Mouse (Mus musculus) midbrain, embryonic 15.5 days (tissue): ENCODE results near the gene Cdh4. TPM values are rescaled to one million over a fixed set of nuclear protein-coding genes. Genes with fewer than 3 reads are reported as not detected.

ENCODE experiments used
- ATAC-seq: fragments of 200-750 bp; cut with Nextera tagmentation; replicated peaks from 2 replicates; pipeline ENCODE4 v1.8.0; 2017; ENCODE audit warnings: moderate TSS enrichment
- H3K27ac ChIP-seq: fragments of 300-500 bp; sonication (generic); 2 replicates; pipeline ENCODE4 v1.5.1; 2015; ENCODE audit warnings: mild to moderate bottlenecking, inconsistent platforms
- H3K27me3 ChIP-seq: fragments of 300-500 bp; sonication (generic); replicated peaks from 2 replicates; pipeline ENCODE4 v1.6.1; 2015; ENCODE audit warnings: inconsistent platforms
- H3K36me3 ChIP-seq: fragments of 300-500 bp; sonication (generic); replicated peaks from 2 replicates; pipeline ENCODE4 v1.6.1; 2015; ENCODE audit warnings: inconsistent platforms
- H3K4me1 ChIP-seq: fragments of 300-500 bp; sonication (generic); 2 replicates; pipeline ENCODE4 v1.6.1; 2015; ENCODE audit warnings: inconsistent platforms
- H3K4me2 ChIP-seq: fragments of 300-500 bp; sonication (generic); 2 replicates; pipeline ENCODE4 v1.6.1; 2015; ENCODE audit warnings: inconsistent platforms, mild to moderate bottlenecking, moderate library complexity
- H3K4me3 ChIP-seq: fragments of 300-500 bp; sonication (generic); 2 replicates; pipeline ENCODE4 v1.5.1; 2015; ENCODE audit warnings: mild to moderate bottlenecking, inconsistent platforms
- H3K9ac ChIP-seq: fragments of 300-500 bp; sonication (generic); 2 replicates; pipeline ENCODE4 v1.6.1; 2015; ENCODE audit warnings: mild to moderate bottlenecking, inconsistent platforms
- H3K9me3 ChIP-seq: fragments of 300-500 bp; sonication (generic); 2 replicates; pipeline ENCODE4 v1.6.1; 2016; ENCODE audit warnings: inconsistent platforms
- WGBS: fragments of 180-500 bp; shearing (Covaris S2); methylation state at CpG from one replicate; pipeline ENCODE4 v1.1.7; 2015; ENCODE audit warnings: mixed read lengths; 5-methylcytosine and 5-hydroxymethylcytosine counted together
- polyA plus RNA-seq: library from polyadenylated mRNA; unstranded; fragments of >200 nt; fragmentation: Nextera tagmentation; extraction: Ambion mirVana; gene quantifications from 2 replicates; pipeline ENCODE4 v1.2.1, GENCODE M21; 2015

The Cdh4 gene
- polyA plus RNA-seq, 1 experiment from 2014 or later: 63.9 TPM

DNA sequence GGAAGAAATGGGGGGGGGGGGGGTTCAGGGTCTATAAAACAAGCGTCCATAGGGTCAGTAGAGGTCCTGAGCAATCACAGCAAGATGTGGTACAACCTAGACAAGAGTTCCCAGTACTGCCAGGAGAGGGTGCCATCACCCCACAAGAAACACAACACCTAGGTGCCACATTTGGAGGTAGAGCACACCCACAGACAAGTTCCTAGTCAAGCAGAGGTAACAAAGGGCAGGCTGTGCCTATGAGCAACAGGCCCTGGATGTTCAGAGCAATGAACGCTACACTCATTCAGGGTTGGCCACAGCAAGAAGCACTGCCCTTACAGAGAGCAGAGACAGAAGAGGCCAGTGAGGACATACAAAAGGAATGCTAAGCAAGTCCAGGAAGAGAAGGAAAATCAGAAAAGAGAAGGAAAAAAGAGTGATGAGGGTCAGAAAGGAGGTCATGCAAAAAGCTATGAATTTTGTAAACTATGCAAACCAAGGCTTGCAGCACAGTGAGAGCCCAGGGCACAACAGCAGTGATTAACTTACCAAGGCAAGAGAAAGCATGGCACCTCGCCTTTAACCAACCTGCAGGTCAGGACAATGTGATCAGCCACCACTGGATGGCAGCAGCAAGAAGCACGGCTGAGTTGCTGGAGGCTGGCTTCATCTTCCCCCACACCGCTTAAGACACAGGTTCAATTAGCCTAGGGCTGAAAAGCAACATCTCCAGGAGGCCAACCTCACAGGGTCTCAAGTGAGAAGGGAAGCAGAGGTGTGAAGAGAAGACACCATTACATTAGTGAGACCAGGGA, 474.8 kb downstream of the Cdh4 start:
- 33% methylated on average over 5 of the region's 5 CpGs for WGBS
- no peaks in the 10 kb centered on the region for H3K9me3 ChIP-seq
- no peaks in the 10 kb centered on the region for H3K27me3 ChIP-seq
- H3K36me3 ChIP-seq: peaks cover 26% of the 10 kb centered on the region
- no peak overlapping the region for H3K9ac ChIP-seq
- 0 out of 2 replicates have a peak overlapping the region, but pooled peaks have one; percentile 40 for H3K27ac ChIP-seq
- peak; percentile 87 for ATAC-seq
- no peak overlapping the region for H3K4me3 ChIP-seq
- no peak overlapping the region for H3K4me2 ChIP-seq
- no peaks in the 10 kb centered on the region for H3K4me1 ChIP-seq

DNA sequence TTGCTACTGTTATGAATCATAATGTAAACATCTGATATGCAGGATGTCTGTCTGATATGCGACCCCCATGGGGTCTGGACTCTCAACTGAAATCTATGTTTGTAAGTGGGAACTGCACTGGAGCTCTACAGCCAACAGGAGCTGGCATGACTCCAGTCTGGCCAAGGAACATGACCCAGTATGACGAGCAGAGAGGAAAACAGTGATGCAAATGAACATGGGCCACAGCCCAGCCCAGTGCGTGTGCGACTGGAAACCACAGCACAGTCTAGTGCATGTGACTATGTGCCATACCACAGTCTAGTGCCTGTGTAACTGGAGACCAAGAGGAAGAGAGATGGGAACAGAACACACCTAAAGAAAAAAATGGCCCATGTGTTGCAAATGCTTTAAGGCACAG, 477.8 kb downstream of the Cdh4 start:
- H3K36me3 ChIP-seq: peaks cover 38% of the 10 kb centered on the region
- no peaks in the 10 kb centered on the region for H3K4me1 ChIP-seq
- no peak for ATAC-seq
- H3K27me3 ChIP-seq: no peaks in the 10 kb centered on the region
- no peak overlapping the region for H3K4me3 ChIP-seq
- no peaks in the 10 kb centered on the region for H3K9me3 ChIP-seq
- no peak overlapping the region for H3K4me2 ChIP-seq
- H3K27ac ChIP-seq: no peak overlapping the region
- 76% methylated on average over 4 of the region's 4 CpGs for WGBS
- H3K9ac ChIP-seq: no peak overlapping the region

DNA sequence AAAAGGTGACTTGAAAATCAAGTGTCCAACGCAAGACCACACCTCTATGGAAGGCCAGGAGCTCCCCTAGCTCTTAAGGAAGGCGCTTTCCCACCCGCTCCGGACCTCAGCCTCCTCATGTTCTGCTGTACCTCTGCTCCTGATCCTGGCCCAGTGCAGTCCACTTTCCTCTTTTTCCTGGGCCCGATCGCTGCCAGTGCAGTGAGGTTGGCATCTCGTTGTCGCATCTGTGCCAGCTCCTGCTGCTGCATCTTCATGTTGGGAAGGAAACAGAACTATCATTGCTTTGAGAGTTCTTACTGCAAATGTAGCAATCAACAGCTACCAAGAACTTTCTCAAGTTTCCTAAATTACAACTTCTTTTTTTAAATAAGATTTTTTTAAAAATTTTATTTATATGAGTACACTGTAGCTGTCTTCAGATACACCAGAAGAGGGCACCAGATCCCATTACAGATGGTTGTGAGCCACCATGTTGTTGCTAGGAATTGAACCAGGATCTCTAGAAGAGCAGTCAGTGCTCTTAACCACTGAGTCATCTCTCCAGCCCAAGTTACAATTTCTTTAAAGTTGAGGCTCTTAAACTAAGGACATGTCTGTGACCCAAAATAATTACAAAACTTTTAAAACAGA, 478.9 kb downstream of the Cdh4 start:
- H3K27me3 ChIP-seq: no peaks in the 10 kb centered on the region
- H3K9ac ChIP-seq: no peak overlapping the region
- 96% methylated on average over 8 of the region's 8 CpGs for WGBS
- no peak overlapping the region for H3K27ac ChIP-seq
- H3K36me3 ChIP-seq: peaks cover 34% of the 10 kb centered on the region
- no peaks in the 10 kb centered on the region for H3K9me3 ChIP-seq
- ATAC-seq: no peak
- H3K4me2 ChIP-seq: no peak overlapping the region
- no peak overlapping the region for H3K4me3 ChIP-seq
- H3K4me1 ChIP-seq: no peaks in the 10 kb centered on the region

GRCm38 (mm10) chr2:179924038-179924437, 481.8 kb downstream of the Cdh4 start:
- Histone ChIP-seq H3K36me3 (peaks cover 37% of the 10 kb centered on the region), H3K27ac (no peak overlapping the region), H3K4me2 (no peak overlapping the region), H3K9ac (no peak overlapping the region), H3K27me3 (no peaks in the 10 kb centered on the region), H3K4me1 (no peaks in the 10 kb centered on the region), H3K9me3 (no peaks in the 10 kb centered on the region), H3K4me3 (no peak overlapping the region)
- no peak for ATAC-seq
- 89% methylated on average over 6 of the region's 6 CpGs for WGBS

DNA sequence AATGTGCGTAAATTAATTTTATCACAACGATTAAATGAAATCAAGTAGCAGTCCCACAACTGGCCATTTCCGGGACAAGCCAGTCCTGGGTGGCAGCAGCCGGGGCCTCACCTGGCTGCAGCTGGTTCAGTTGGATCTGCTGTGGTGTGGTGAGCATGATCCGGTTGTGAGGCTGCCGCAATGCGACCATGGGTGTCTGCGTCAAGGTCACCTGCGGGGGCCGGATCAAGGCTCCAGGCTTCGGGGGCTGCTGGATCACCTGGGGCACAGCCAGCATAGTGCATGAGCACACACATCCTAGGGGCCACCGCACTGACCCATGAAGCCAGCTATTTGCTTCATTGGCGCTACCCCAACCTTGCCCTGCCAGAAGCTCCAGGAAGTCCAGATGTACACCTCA, 486.9 kb downstream of the Cdh4 start:
- Histone ChIP-seq H3K4me1 (no peaks in the 10 kb centered on the region), H3K27ac (no peak overlapping the region), H3K4me3 (no peak overlapping the region), H3K4me2 (no peak overlapping the region), H3K9ac (no peak overlapping the region), H3K36me3 (peaks cover 33% of the 10 kb centered on the region), H3K27me3 (no peaks in the 10 kb centered on the region), H3K9me3 (no peaks in the 10 kb centered on the region)
- WGBS: 97% methylated on average over 13 of the region's 13 CpGs
- ATAC-seq: no peak

GRCm38 (mm10) chr2:179931741-179932140, 489.5 kb downstream of the Cdh4 start:
- Histone ChIP-seq H3K4me2 (no peak overlapping the region), H3K9me3 (no peaks in the 10 kb centered on the region), H3K27ac (no peak overlapping the region), H3K4me1 (no peaks in the 10 kb centered on the region), H3K36me3 (peaks cover 29% of the 10 kb centered on the region), H3K9ac (no peak overlapping the region), H3K27me3 (no peaks in the 10 kb centered on the region), H3K4me3 (no peak overlapping the region)
- WGBS: 89% methylated on average over 16 of the region's 16 CpGs
- ATAC-seq: no peak

- Histone ChIP-seq H3K4me2 (no peak overlapping the region), H3K4me1 (no peaks in the 10 kb centered on the region), H3K9me3 (no peaks in the 10 kb centered on the region), H3K27me3 (no peaks in the 10 kb centered on the region), H3K36me3 (peaks cover 25% of the 10 kb centered on the region), H3K27ac (no peak overlapping the region), H3K4me3 (no peak overlapping the region), H3K9ac (no peak overlapping the region)
- no peak for ATAC-seq
- 82% methylated on average over 3 of the region's 3 CpGs for WGBS
Measured at GRCm38 (mm10) chr2:179934165-179934564, 491.9 kb downstream of the Cdh4 start.

DNA sequence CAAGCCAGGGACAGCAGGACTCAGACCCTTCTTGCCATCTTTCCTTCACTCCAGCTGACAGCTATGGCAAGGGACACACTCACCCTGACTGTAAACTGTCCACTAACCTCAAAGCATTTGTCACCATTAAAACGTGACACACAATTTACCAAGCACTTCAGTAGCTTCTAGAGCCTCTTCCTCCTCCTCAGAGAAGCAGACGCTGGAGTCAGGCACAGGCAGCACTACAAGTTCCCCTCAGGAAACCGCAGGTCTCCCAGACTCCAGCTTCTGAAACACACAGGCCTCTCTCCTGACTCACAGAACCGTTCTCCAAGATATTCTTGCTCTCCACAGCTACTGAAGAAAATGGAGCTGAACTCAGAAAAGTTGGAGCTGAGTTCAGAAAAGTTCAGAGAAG, 494.9 kb downstream of the Cdh4 start:
- 86% methylated on average over 4 of the region's 4 CpGs for WGBS
- no peak for ATAC-seq
- Histone ChIP-seq H3K4me1 (no peaks in the 10 kb centered on the region), H3K27ac (no peak overlapping the region), H3K9me3 (no peaks in the 10 kb centered on the region), H3K27me3 (no peaks in the 10 kb centered on the region), H3K36me3 (peaks cover 9% of the 10 kb centered on the region; the same call in 1 of the 2 replicates), H3K4me3 (no peak overlapping the region), H3K4me2 (no peak overlapping the region), H3K9ac (no peak overlapping the region)

GRCm38 (mm10) chr2:179941696-179942095, 499.5 kb downstream of the Cdh4 start:
- peaks cover 28% of the 10 kb centered on the region for H3K4me1 ChIP-seq
- ATAC-seq: no peak
- 92% methylated on average over 1 of the region's 1 CpGs for WGBS
- no peaks in the 10 kb centered on the region for H3K36me3 ChIP-seq
- no peaks in the 10 kb centered on the region for H3K9me3 ChIP-seq
- H3K9ac ChIP-seq: no peak overlapping the region
- H3K27ac ChIP-seq: no peak overlapping the region
- no peak overlapping the region for H3K4me3 ChIP-seq
- no peaks in the 10 kb centered on the region for H3K27me3 ChIP-seq
- no peak overlapping the region for H3K4me2 ChIP-seq

GRCm38 (mm10) chr2:179945051-179945450, 502.8 kb downstream of the Cdh4 start:
- Histone ChIP-seq H3K9ac (no peak overlapping the region), H3K4me1 (peaks cover 42% of the 10 kb centered on the region)
- ATAC-seq: no peak

DNA sequence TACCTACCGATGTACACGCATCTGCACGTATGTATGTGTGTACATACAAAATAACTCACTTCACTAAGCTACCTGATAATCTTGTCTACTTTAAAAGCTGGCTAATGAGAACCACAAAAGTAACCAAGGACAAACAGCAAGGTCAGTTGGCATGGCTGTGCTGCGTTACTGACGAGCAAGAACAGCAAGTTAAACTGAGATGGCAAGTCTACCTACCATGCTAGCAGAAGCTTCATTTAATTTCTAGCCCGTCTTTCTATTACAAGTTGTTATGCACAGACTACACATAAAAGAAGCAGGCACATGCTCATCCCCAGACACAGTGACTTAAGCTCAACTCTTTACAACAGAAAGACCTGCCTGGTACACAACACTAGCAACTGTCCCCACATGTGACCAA, 504.3 kb downstream of the Cdh4 start:
- ATAC-seq: no peak
- 88% methylated on average over 6 of the region's 6 CpGs for WGBS
- H3K36me3 ChIP-seq: no peaks in the 10 kb centered on the region

More at GRCm38 (mm10) chr2:179945051-179945450, 502.8 kb downstream of the Cdh4 start:
- H3K9me3 ChIP-seq: no peaks in the 10 kb centered on the region
- whole genome bisulfite sequencing: 31% methylated on average over 4 of the region's 4 CpGs
- no peak overlapping the region for H3K27ac ChIP-seq
- H3K27me3 ChIP-seq: no peaks in the 10 kb centered on the region
- H3K4me2 ChIP-seq: no peak overlapping the region
- H3K36me3 ChIP-seq: no peaks in the 10 kb centered on the region
- H3K4me3 ChIP-seq: no peak overlapping the region

DNA sequence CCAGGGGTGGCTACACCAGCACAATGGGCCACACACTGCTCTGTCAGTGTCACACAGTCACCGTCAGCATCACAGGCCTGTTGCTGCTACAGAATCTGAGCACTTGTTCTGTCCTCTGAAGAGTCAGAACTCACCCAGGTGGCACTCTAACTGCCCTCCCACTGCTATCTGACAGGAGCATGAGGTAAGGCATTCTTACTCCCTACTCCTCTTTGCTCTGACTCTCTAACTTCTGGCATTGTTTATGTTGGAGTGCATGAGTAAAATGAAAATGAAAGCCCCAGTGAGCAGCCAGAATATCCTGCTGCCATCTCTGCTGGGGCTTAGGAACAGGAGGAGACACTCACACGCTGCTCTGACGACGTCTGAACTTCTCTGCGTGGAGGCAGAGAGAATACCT, 505.4 kb downstream of the Cdh4 start:
- Histone ChIP-seq H3K4me1 (peaks cover 49% of the 10 kb centered on the region), H3K4me2 (no peak overlapping the region), H3K4me3 (no peak overlapping the region), H3K27ac (no peak overlapping the region), H3K9me3 (no peaks in the 10 kb centered on the region), H3K27me3 (no peaks in the 10 kb centered on the region), H3K9ac (no peak overlapping the region), H3K36me3 (no peaks in the 10 kb centered on the region)
- WGBS: 56% methylated on average over 5 of the region's 5 CpGs
- ATAC-seq: no peak

More for the DNA sequence above, 504.3 kb downstream of the Cdh4 start:
- H3K9ac ChIP-seq: no peak overlapping the region
- H3K27ac ChIP-seq: no peak overlapping the region
- no peaks in the 10 kb centered on the region for H3K9me3 ChIP-seq
- peaks cover 42% of the 10 kb centered on the region for H3K4me1 ChIP-seq
- no peak overlapping the region for H3K4me3 ChIP-seq
- H3K27me3 ChIP-seq: no peaks in the 10 kb centered on the region
- no peak overlapping the region for H3K4me2 ChIP-seq

DNA sequence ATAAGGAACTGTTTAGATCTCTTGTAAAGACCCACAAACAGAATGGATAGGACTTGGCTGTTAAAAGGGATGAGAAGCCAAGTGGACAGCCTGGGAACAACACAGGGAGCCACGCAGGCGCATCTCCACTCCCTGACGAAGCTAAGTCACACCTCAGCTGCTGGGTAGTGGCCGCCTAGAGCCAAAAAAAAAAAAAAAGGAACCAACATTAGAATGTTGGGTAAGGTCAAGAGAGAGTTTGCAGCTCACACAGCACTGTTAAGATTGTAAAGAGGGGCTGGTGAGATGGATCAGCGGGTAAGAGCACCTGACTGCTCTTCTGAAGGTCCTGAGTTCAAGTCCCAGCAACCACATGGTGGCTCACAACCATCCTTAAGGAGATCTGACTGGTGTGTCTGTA, 506.6 kb downstream of the Cdh4 start:
- WGBS: 93% methylated on average over 5 of the region's 5 CpGs
- H3K4me2 ChIP-seq: no peak overlapping the region
- ATAC-seq: no peak
- H3K9me3 ChIP-seq: no peaks in the 10 kb centered on the region
- H3K4me1 ChIP-seq: peaks cover 40% of the 10 kb centered on the region
- no peak overlapping the region for H3K9ac ChIP-seq
- H3K36me3 ChIP-seq: no peaks in the 10 kb centered on the region
- H3K27ac ChIP-seq: no peak overlapping the region
- no peak overlapping the region for H3K4me3 ChIP-seq
- no peaks in the 10 kb centered on the region for H3K27me3 ChIP-seq
